9 mouse cellular contexts compared by ENCODE assay signal in genomic region chr17:65864742-65865141, GRCm38 (mm10). TPM values are rescaled to one million over a fixed set of nuclear protein-coding genes. Genes with fewer than 3 reads are reported as not detected.
DNase-seq lines count a peak whose midpoint lies in the region; ATAC-seq and TF ChIP-seq lines count a peak whose summit lies in the region.
"Had no signal": no experiment of that assay in that cellular context is flagged by ENCODE, and none has a peak within 500 bp of the region (broad histone marks: within the 10 kb centered on the region; RNA-seq: fewer than 3 reads in every experiment).

No protein-coding gene starts in this region.

- peak; percentile 14; the same call in 1 of the 2 replicates for TF ChIP-seq CTCF in testis, adult 2 months (IDR thresholded peaks at IDR 0.05; ENCODE audit: control insufficient read depth, insufficient read depth, insufficient replicate concordance, low read depth, low read length)
- peak; percentile 90 for TF ChIP-seq CTCF in lung, postnatal 0 days (IDR thresholded peaks at IDR 0.05)

- no peaks in the 10 kb centered on the region for H3K4me1 ChIP-seq in testis, adult 2 months (ENCODE audit: control insufficient read depth, insufficient read depth, low read length)
- H3K4me1 ChIP-seq in embryonic facial prominence, embryonic 14.5 days (ENCODE audit: control insufficient read depth, insufficient read depth, low read length) = no peaks in the 10 kb centered on the region
- no peaks in the 10 kb centered on the region for H3K4me1 ChIP-seq in lung, postnatal 0 days (ENCODE audit: insufficient read depth, low read depth, low read length)
- H3K4me1 ChIP-seq: limb, embryonic 13.5 days had no signal

- no peak overlapping the region for H3K27ac ChIP-seq in testis, adult 2 months (ENCODE audit: control insufficient read depth, insufficient read depth, low read depth, low read length)
- H3K27ac ChIP-seq in embryonic facial prominence, embryonic 14.5 days (replicated peaks; ENCODE audit: low read depth, low read length) = no peak overlapping the region
- no peak overlapping the region for H3K27ac ChIP-seq in lung, postnatal 0 days (ENCODE audit: low read length)
- H3K27ac ChIP-seq: limb, embryonic 13.5 days had no signal

- no peaks in the 10 kb centered on the region for H3K36me3 ChIP-seq in testis, adult 2 months (ENCODE audit: control insufficient read depth, insufficient read depth, low read length)
- peaks cover 38% of the 10 kb centered on the region for H3K36me3 ChIP-seq in embryonic facial prominence, embryonic 14.5 days (ENCODE audit: control insufficient read depth, insufficient read depth, low read length)
- peaks cover 10% of the 10 kb centered on the region; the same call in 1 of the 2 replicates for H3K36me3 ChIP-seq in lung, postnatal 0 days (ENCODE audit: insufficient read depth, low read length)

- no peak overlapping the region for H3K9ac ChIP-seq in embryonic facial prominence, embryonic 14.5 days (ENCODE audit: low read depth, low read length)
- H3K9ac ChIP-seq in lung, postnatal 0 days (replicated peaks; ENCODE audit: low read depth) = no peak overlapping the region
- H3K9ac ChIP-seq: limb, embryonic 13.5 days had no signal

- DNase-seq in gastrocnemius, adult 18-20 months (ENCODE audit: low spot score) = peak; percentile 43
- no peak for DNase-seq in gastrocnemius, postnatal 10 days
- no peak for DNase-seq in testis, postnatal 10 days (ENCODE audit: low spot score)
- peak; percentile 70 for DNase-seq in embryonic facial prominence, embryonic 14.5 days (ENCODE audit: low spot score)
- peak; percentile 82 for DNase-seq in lung, postnatal 0 days (ENCODE audit: low spot score)
- DNase-seq in urinary bladder, adult 18-20 months (ENCODE audit: low spot score in 2 of 2) = no peak
- DNase-seq in adrenal gland, postnatal 4 days (ENCODE audit: low spot score in 2 of 2) = no peak

- TF ChIP-seq EP300 in lung, postnatal 0 days (IDR thresholded peaks at IDR 0.05) = no peak

- TF ChIP-seq POLR2A in testis, adult 2 months (IDR thresholded peaks at IDR 0.05; ENCODE audit: control insufficient read depth, low read depth, low read length) = no peak

- H3K4me2 ChIP-seq in embryonic facial prominence, embryonic 14.5 days (ENCODE audit: low read depth, low read length) = no peak overlapping the region
- H3K4me2 ChIP-seq in lung, postnatal 0 days (replicated peaks; ENCODE audit: low read depth, low read length) = no peak overlapping the region
- H3K4me2 ChIP-seq: limb, embryonic 13.5 days had no signal

- H3K27me3 ChIP-seq in testis, adult 2 months (ENCODE audit: control insufficient read depth, insufficient read depth, low read length) = no peaks in the 10 kb centered on the region
- H3K27me3 ChIP-seq in embryonic facial prominence, embryonic 14.5 days (replicated peaks; ENCODE audit: control insufficient read depth, insufficient read depth, low read length) = no peaks in the 10 kb centered on the region
- no peaks in the 10 kb centered on the region for H3K27me3 ChIP-seq in lung, postnatal 0 days (replicated peaks; ENCODE audit: insufficient read depth, low read length)
- H3K27me3 ChIP-seq: limb, embryonic 13.5 days had no signal

- H3K9me3 ChIP-seq in embryonic facial prominence, embryonic 14.5 days (ENCODE audit: control insufficient read depth, low read length) = no peaks in the 10 kb centered on the region
- H3K9me3 ChIP-seq in lung, postnatal 0 days (ENCODE audit: low read length) = no peaks in the 10 kb centered on the region
- H3K9me3 ChIP-seq: limb, embryonic 13.5 days had no signal

- H3K4me3 ChIP-seq in testis, adult 2 months (ENCODE audit: control insufficient read depth, low read depth, low read length) = no peak overlapping the region
- H3K4me3 ChIP-seq in embryonic facial prominence, embryonic 14.5 days (ENCODE audit: low read depth, low read length) = no peak overlapping the region
- no peak overlapping the region for H3K4me3 ChIP-seq in lung, postnatal 0 days (ENCODE audit: low read depth, low read length)
- H3K4me3 ChIP-seq: limb, embryonic 13.5 days had no signal

- 45% methylated on average over 4 of the region's 4 CpGs for WGBS in embryonic facial prominence, embryonic 14.5 days
- WGBS in lung, postnatal 0 days = 31% methylated on average over 4 of the region's 4 CpGs

- no peak for ATAC-seq in embryonic facial prominence, embryonic 14.5 days (ENCODE audit: low read depth)
- ATAC-seq in lung, postnatal 0 days = no peak; the same call in 1 of the 2 replicates

RNA-seq across cellular contexts. Expression of gene Ralbp1, which starts 20.9 kb away (rescaled TPM):
- 10 to 100 TPM; 26.1 to 27.3 TPM for total RNA-seq in gastrocnemius, adult 18-20 months (2021)
- 10 to 100 TPM; 22.2 to 25.2 TPM for total RNA-seq in gastrocnemius, postnatal 10 days (2021)
- 12.8 and 13.2 TPM in 2 replicates for polyA plus RNA-seq in testis, adult 2 months (2012; rRNA removed)
- 88.9 and 95.6 TPM in 2 replicates for polyA plus RNA-seq in embryonic facial prominence, embryonic 14.5 days (2014; fragmentation: Nextera tagmentation; extraction: Ambion mirVana)
- polyA plus RNA-seq in lung, postnatal 0 days (2015; fragmentation: Nextera tagmentation; extraction: Ambion mirVana) = 151 and 155 TPM in 2 replicates
- total RNA-seq in adrenal gland, postnatal 4 days (2021) = 10 to 100 TPM; 39.7 to 46.0 TPM

Comparison
In these comparisons a context has a peak if more than half of its experiments do, and no peak if none do; other contexts are left out.
1. DNase-seq: peak in gastrocnemius, adult 18-20 months (single experiment), embryonic facial prominence, embryonic 14.5 days (single experiment) and lung, postnatal 0 days (single experiment); none in gastrocnemius, postnatal 10 days (single experiment), testis, postnatal 10 days (single experiment), urinary bladder, adult 18-20 months (0 of 2) and adrenal gland, postnatal 4 days (0 of 2).